Mouse (Mus musculus) MEL (cell line): Measurements from ENCODE around the gene Fam131c. TPM values are rescaled to one million over a fixed set of nuclear protein-coding genes. Genes with fewer than 3 reads are reported as not detected.

Experiments
- DNase-seq: peaks from one replicate; pipeline ENCODE4 v3.0.0; 2011; ENCODE audit warnings: low read depth, low spot score
- H3K27ac ChIP-seq: 2 replicates; pipeline ENCODE4 v1.5.1; 2012; ENCODE audit warnings: low read depth, mild to moderate bottlenecking, control low read depth, low read length, moderate library complexity; ENCODE audit not compliant: control insufficient read depth
- H3K27me3 ChIP-seq, 2 experiments: fragments of 150-350 bp in 1 of 2; sonication (generic) in 1 of 2; 2 replicates each; pipeline ENCODE4 v1.6.1; 2012; ENCODE audit warnings: low read length in 2 of 2, mild to moderate bottlenecking in 2 of 2, improper control_type of control experiment in 1 of 2, moderate library complexity in 1 of 2; ENCODE audit not compliant: insufficient read depth in 2 of 2, control insufficient read depth in 1 of 2
- H3K36me3 ChIP-seq, 2 experiments: 2 replicates each; pipeline ENCODE4 v1.6.1; 2012 to 2014; ENCODE audit warnings: low read length in 2 of 2, improper control_type of control experiment in 1 of 2, inconsistent platforms in 1 of 2, mild to moderate bottlenecking in 1 of 2; ENCODE audit not compliant: insufficient read depth in 2 of 2, control insufficient read depth in 1 of 2
- H3K4me1 ChIP-seq, 2 experiments: fragments of 150-350 bp in 1 of 2; sonication (generic) in 1 of 2; 2 replicates each; pipeline ENCODE4 v1.6.1; 2012; ENCODE audit warnings: low read length in 2 of 2, improper control_type of control experiment in 1 of 2, mild to moderate bottlenecking in 1 of 2; ENCODE audit not compliant: insufficient read depth in 2 of 2, control insufficient read depth in 1 of 2
- H3K4me3 ChIP-seq, 2 experiments: fragments of 150-350 bp in 1 of 2; sonication (generic) in 1 of 2; 2 replicates each; pipeline ENCODE4 v1.5.1; 2012; ENCODE audit warnings: low read depth in 2 of 2, low read length in 2 of 2, mild to moderate bottlenecking in 2 of 2, moderate library complexity in 2 of 2, control low read depth in 1 of 2, improper control_type of control experiment in 1 of 2; ENCODE audit not compliant: control insufficient read depth in 1 of 2, insufficient read depth in 1 of 2
- H3K79me2 ChIP-seq: 2 replicates; pipeline ENCODE4 v1.6.1; 2012; ENCODE audit warnings: mild to moderate bottlenecking, low read length, moderate library complexity; ENCODE audit not compliant: control insufficient read depth, poor library complexity, insufficient read depth
- H3K9ac ChIP-seq: 2 replicates; pipeline ENCODE4 v1.6.1; 2012; ENCODE audit warnings: low read depth, mild to moderate bottlenecking, control low read depth, low read length, moderate library complexity; ENCODE audit not compliant: control insufficient read depth, poor library complexity, severe bottlenecking
- H3K9me3 ChIP-seq: fragments of 150-350 bp; sonication (generic); replicated peaks from 2 replicates; pipeline ENCODE4 v1.6.1; 2012; ENCODE audit warnings: mild to moderate bottlenecking, low read length, improper control_type of control experiment, moderate library complexity; ENCODE audit not compliant: insufficient read depth
- BHLHE40 ChIP-seq: IDR thresholded peaks from 2 replicates; pipeline ENCODE4 v1.6.1; 2012; ENCODE audit warnings: low read depth, mild to moderate bottlenecking, inconsistent platforms, low read length, improper control_type of control experiment, borderline replicate concordance
- CHD1 ChIP-seq: IDR thresholded peaks from 2 replicates; pipeline ENCODE4 v1.6.1; 2012; ENCODE audit warnings: low read depth, mild to moderate bottlenecking, inconsistent platforms, low read length, improper control_type of control experiment
- CHD2 ChIP-seq: IDR thresholded peaks from 2 replicates; pipeline ENCODE4 v1.6.1; 2011; ENCODE audit warnings: low read length, improper control_type of control experiment
- CTCF ChIP-seq, 3 experiments: IDR thresholded peaks in 2 of 3; conservative IDR thresholded peaks in 1 of 3; 2 replicates each; pipeline ENCODE4 v1.5.1; 2011 to 2012; ENCODE audit warnings: low read length in 3 of 3, low read depth in 2 of 3, mild to moderate bottlenecking in 2 of 3, improper control_type of control experiment in 1 of 3, inconsistent platforms in 1 of 3, mixed read lengths in 1 of 3, moderate library complexity in 1 of 3; ENCODE audit not compliant: control insufficient read depth in 1 of 3, insufficient read depth in 1 of 3, poor library complexity in 1 of 3, severe bottlenecking in 1 of 3
- E2F4 ChIP-seq: IDR thresholded peaks from 2 replicates; pipeline ENCODE4 v1.6.1; 2011; ENCODE audit warnings: low read depth, low read length, improper control_type of control experiment, borderline replicate concordance
- EP300 ChIP-seq, 2 experiments: IDR thresholded peaks; 2 replicates each; pipeline ENCODE4 v1.6.1; 2011; ENCODE audit warnings: improper control_type of control experiment in 2 of 2, low read length in 2 of 2, low read depth in 1 of 2, mild to moderate bottlenecking in 1 of 2
- GABPA ChIP-seq: IDR thresholded peaks from 2 replicates; pipeline ENCODE4 v1.6.1; 2012; ENCODE audit warnings: low read depth, mild to moderate bottlenecking, inconsistent platforms, low read length, improper control_type of control experiment, moderate library complexity
- GATA1 ChIP-seq: IDR thresholded peaks from 2 replicates; pipeline ENCODE4 v1.6.1; 2011; ENCODE audit warnings: low read depth, low read length, improper control_type of control experiment
- HCFC1 ChIP-seq: IDR thresholded peaks from 2 replicates; pipeline ENCODE4 v1.6.1; 2012; ENCODE audit warnings: low read depth, mild to moderate bottlenecking, inconsistent platforms, low read length, improper control_type of control experiment, moderate library complexity
- JUND ChIP-seq: IDR thresholded peaks from 2 replicates; pipeline ENCODE4 v1.6.1; 2011; ENCODE audit warnings: low read depth, mild to moderate bottlenecking, improper control_type of control experiment, low read length
- MAX ChIP-seq: IDR thresholded peaks from 2 replicates; pipeline ENCODE4 v1.6.1; 2011; ENCODE audit warnings: low read length, improper control_type of control experiment
- MAZ ChIP-seq: IDR thresholded peaks from 2 replicates; pipeline ENCODE4 v1.6.1; 2012; ENCODE audit warnings: low read depth, mild to moderate bottlenecking, inconsistent platforms, low read length, improper control_type of control experiment
- MEF2A ChIP-seq: IDR thresholded peaks from 2 replicates; pipeline ENCODE4 v1.6.1; 2014; ENCODE audit warnings: low read depth, mild to moderate bottlenecking, inconsistent platforms, low read length, improper control_type of control experiment; ENCODE audit not compliant: poor library complexity, insufficient replicate concordance, severe bottlenecking; ENCODE audit errors: extremely low read depth
- MXI1 ChIP-seq: IDR thresholded peaks from 2 replicates; pipeline ENCODE4 v1.6.1; 2011; ENCODE audit warnings: mild to moderate bottlenecking, low read depth, low read length, improper control_type of control experiment
- MYB ChIP-seq: IDR thresholded peaks from 2 replicates; pipeline ENCODE4 v1.6.1; 2011; ENCODE audit warnings: mild to moderate bottlenecking, low read depth, low read length, improper control_type of control experiment
- NELFE ChIP-seq: IDR thresholded peaks from 2 replicates; pipeline ENCODE4 v1.6.1; 2011; ENCODE audit warnings: low read depth, low read length, improper control_type of control experiment
- POLR2A ChIP-seq, 2 experiments: IDR thresholded peaks; 2 replicates each; pipeline ENCODE4 v1.6.1; 2011 to 2012; ENCODE audit warnings: low read length in 2 of 2, mild to moderate bottlenecking in 2 of 2, control low read depth in 1 of 2, improper control_type of control experiment in 1 of 2, low read depth in 1 of 2, moderate library complexity in 1 of 2; ENCODE audit not compliant: control insufficient read depth in 1 of 2, insufficient read depth in 1 of 2, poor library complexity in 1 of 2
- POLR2AphosphoS2 ChIP-seq: IDR thresholded peaks from 2 replicates; pipeline ENCODE4 v1.6.1; 2011; ENCODE audit warnings: low read length, improper control_type of control experiment
- POLR2AphosphoS5 ChIP-seq: IDR thresholded peaks from 2 replicates; pipeline ENCODE4 v1.6.1; 2012; ENCODE audit warnings: low read depth, borderline replicate concordance, mild to moderate bottlenecking, inconsistent platforms, low read length, moderate library complexity, mixed read lengths
- RAD21 ChIP-seq: IDR thresholded peaks from 2 replicates; pipeline ENCODE4 v1.6.1; 2011; ENCODE audit warnings: mild to moderate bottlenecking, low read depth, low read length, improper control_type of control experiment
- RCOR1 ChIP-seq: IDR thresholded peaks from 2 replicates; pipeline ENCODE4 v1.6.1; 2012; ENCODE audit warnings: low read depth, mild to moderate bottlenecking, inconsistent platforms, low read length, improper control_type of control experiment
- SIN3A ChIP-seq: IDR thresholded peaks from 2 replicates; pipeline ENCODE4 v1.6.1; 2012; ENCODE audit warnings: low read length, improper control_type of control experiment, inconsistent platforms
- TCF12 ChIP-seq: IDR thresholded peaks from 2 replicates; pipeline ENCODE4 v1.6.1; 2014; ENCODE audit warnings: low read depth, mild to moderate bottlenecking, inconsistent platforms, low read length, improper control_type of control experiment, moderate library complexity
- UBTF ChIP-seq: IDR thresholded peaks from 2 replicates; pipeline ENCODE4 v1.6.1; 2012; ENCODE audit warnings: low read depth, mild to moderate bottlenecking, inconsistent platforms, low read length, improper control_type of control experiment, moderate library complexity, borderline replicate concordance; ENCODE audit not compliant: insufficient read depth
- USF1 ChIP-seq: IDR thresholded peaks from 2 replicates; pipeline ENCODE4 v1.6.1; 2014; ENCODE audit warnings: low read depth, mild to moderate bottlenecking, inconsistent platforms, low read length, improper control_type of control experiment, moderate library complexity
- USF2 ChIP-seq, 2 experiments: IDR thresholded peaks; 2 replicates each; pipeline ENCODE4 v1.6.1; 2011 to 2012; ENCODE audit warnings: improper control_type of control experiment in 2 of 2, low read length in 2 of 2, borderline replicate concordance in 1 of 2, inconsistent platforms in 1 of 2, low read depth in 1 of 2, mild to moderate bottlenecking in 1 of 2; ENCODE audit not compliant: insufficient read depth in 1 of 2
- ZC3H11A ChIP-seq: IDR thresholded peaks from 2 replicates; pipeline ENCODE4 v1.6.1; 2012; ENCODE audit warnings: low read depth, mild to moderate bottlenecking, inconsistent platforms, low read length, improper control_type of control experiment
- ZKSCAN1 ChIP-seq: IDR thresholded peaks from 2 replicates; pipeline ENCODE4 v1.6.1; 2012; ENCODE audit warnings: low read depth, mild to moderate bottlenecking, inconsistent platforms, low read length, improper control_type of control experiment, moderate library complexity
- ZNF384 ChIP-seq: IDR thresholded peaks from 2 replicates; pipeline ENCODE4 v1.6.1; 2012; ENCODE audit warnings: low read depth, mild to moderate bottlenecking, inconsistent platforms, low read length, improper control_type of control experiment
- polyA plus RNA-seq, 2 experiments: library from polyadenylated mRNA; stranded (reverse) in 1 of 2; unstranded in 1 of 2; fragments of >175 nt in 1 of 2; fragments of >200 nt in 1 of 2; gene quantifications; 2 replicates each; pipeline versions ENCODE4 v1.2.1 to v1.2.4; 2012; ENCODE audit warnings: low replicate concordance in 2 of 2, low read depth in 1 of 2; ENCODE audit not compliant: insufficient read length in 2 of 2, insufficient read depth in 1 of 2, missing spikeins in 1 of 2
- total RNA-seq: library from RNA; depleted of rRNA; stranded (reverse); fragments of 300-350 nt; gene quantifications from 2 replicates; pipeline ENCODE4 v1.2.3, GENCODE M21; 2012

Gene Fam131c
- total and polyA plus RNA-seq, 3 experiments, result not detected

GRCm38 (mm10) chr4:141422841-141423240 lies 54.8 kb downstream of the Fam131c start:
- Histone ChIP-seq H3K79me2 (no peaks in the 10 kb centered on the region), H3K4me3 (no peak overlapping the region), H3K9ac (no peak overlapping the region), H3K27me3 (no peaks in the 10 kb centered on the region; a peak in 1 of 4 replicates), H3K36me3 (no peaks in the 10 kb centered on the region), H3K27ac (no peak overlapping the region), H3K4me1 (no peaks in the 10 kb centered on the region), H3K9me3 (no peaks in the 10 kb centered on the region)
- DNase-seq, result no peak
- no peak for TF ChIP-seq MEF2A
- no peak for TF ChIP-seq ZKSCAN1
- no peak for TF ChIP-seq RAD21
- TF ChIP-seq USF1, result no peak
- no peak for TF ChIP-seq E2F4
- no peak for TF ChIP-seq CTCF (IDR thresholded peaks at IDR 0.05 in 2 of 3, conservative IDR thresholded peaks at IDR 0.05 in 1 of 3; ENCODE audit: control insufficient read depth in 1 of 3, insufficient read depth in 1 of 3, low read depth in 2 of 3, low read length in 3 of 3, poor library complexity in 1 of 3, severe bottlenecking in 1 of 3)
- no peak for TF ChIP-seq ZC3H11A
- TF ChIP-seq POLR2AphosphoS5, result no peak
- no peak for TF ChIP-seq HCFC1
- TF ChIP-seq ZNF384, result no peak
- no peak for TF ChIP-seq JUND
- no peak for TF ChIP-seq GABPA
- no peak for TF ChIP-seq UBTF
- no peak for TF ChIP-seq BHLHE40
- no peak for TF ChIP-seq POLR2A (IDR thresholded peaks at IDR 0.05; ENCODE audit: control insufficient read depth in 1 of 2, insufficient read depth in 1 of 2, low read depth in 1 of 2, low read length in 2 of 2, poor library complexity in 1 of 2)
- TF ChIP-seq MAZ, result no peak
- TF ChIP-seq TCF12, result no peak
- no peak for TF ChIP-seq GATA1
- TF ChIP-seq MAX, result no peak
- no peak for TF ChIP-seq MXI1

- TF ChIP-seq HCFC1 (no peak), ZKSCAN1 (no peak), UBTF (no peak), BHLHE40 (no peak), POLR2AphosphoS2 (no peak), EP300 (IDR thresholded peaks at IDR 0.05; ENCODE audit: low read depth in 1 of 2, low read length in 2 of 2) (no peak), CHD2 (no peak), MYB (no peak), MXI1 (no peak), NELFE (no peak), USF1 (no peak), CTCF (IDR thresholded peaks at IDR 0.05 in 2 of 3, conservative IDR thresholded peaks at IDR 0.05 in 1 of 3; ENCODE audit: control insufficient read depth in 1 of 3, insufficient read depth in 1 of 3, low read depth in 2 of 3, low read length in 3 of 3, poor library complexity in 1 of 3, severe bottlenecking in 1 of 3) (no peak), E2F4 (no peak), CHD1 (no peak), POLR2AphosphoS5 (no peak), USF2 (IDR thresholded peaks at IDR 0.05; ENCODE audit: borderline replicate concordance in 1 of 2, insufficient read depth in 1 of 2, low read depth in 1 of 2, low read length in 2 of 2) (no peak), JUND (no peak), RCOR1 (no peak), SIN3A (no peak)
- Histone ChIP-seq H3K27me3 (no peaks in the 10 kb centered on the region; a peak in 1 of 4 replicates), H3K9me3 (no peaks in the 10 kb centered on the region)
Observed at GRCm38 (mm10) chr4:141423288-141423687, 55.3 kb downstream of the Fam131c start.

More at GRCm38 (mm10) chr4:141423288-141423687, 55.3 kb downstream of the Fam131c start:
- Histone ChIP-seq H3K9ac (no peak overlapping the region), H3K4me3 (no peak overlapping the region), H3K79me2 (no peaks in the 10 kb centered on the region), H3K36me3 (no peaks in the 10 kb centered on the region), H3K4me1 (no peaks in the 10 kb centered on the region), H3K27ac (no peak overlapping the region)
- DNase-seq, result no peak
